Mouse (Mus musculus): ENCODE measurements around the gene Pcolce2.

DNA sequence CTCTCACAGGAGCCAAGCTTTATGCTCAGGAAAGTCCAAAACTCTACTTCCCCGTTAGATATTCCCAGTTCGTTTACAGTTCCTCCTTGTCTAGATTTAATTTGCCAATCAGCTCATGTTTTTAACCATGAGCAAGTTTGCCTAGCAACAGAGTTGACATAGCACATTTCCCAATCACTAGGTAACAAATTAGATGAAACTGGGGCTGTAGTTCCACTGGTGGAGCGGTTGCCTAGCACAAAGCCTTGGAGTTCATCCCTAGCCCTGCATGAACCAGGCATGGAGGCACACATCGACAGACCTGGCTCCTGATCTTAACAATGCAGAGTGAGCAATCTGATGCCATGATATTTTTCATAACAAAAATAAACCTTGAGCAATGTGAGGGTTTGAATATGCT lies 61.9 kb downstream of the Pcolce2 start:
- no peak for TF ChIP-seq CTCF (conservative IDR thresholded peaks at IDR 0.05; ENCODE audit: insufficient read depth, insufficient read length, low read depth, low read length)
- no peak for TF ChIP-seq POLR2A (IDR thresholded peaks at IDR 0.05; ENCODE audit: low read depth, low read length)

Measured in kidney, adult 2 months (tissue).